Mouse (Mus musculus) cortical plate, adult 2 months (tissue): ENCODE measurements around the gene Capzb.

Source experiments
- CTCF ChIP-seq: fragments of 200-500 bp; IDR thresholded peaks from 2 replicates; pipeline ENCODE4 v1.5.1; 2011; ENCODE audit warnings: mild to moderate bottlenecking, control low read depth, low read length; ENCODE audit not compliant: insufficient read depth; ENCODE audit errors: extremely low read depth
- POLR2A ChIP-seq: fragments of 200-500 bp; IDR thresholded peaks from 2 replicates; pipeline ENCODE4 v1.6.1; 2011; ENCODE audit warnings: mild to moderate bottlenecking, low read length, control low read depth; ENCODE audit not compliant: insufficient read depth; ENCODE audit errors: extremely low read depth

DNA sequence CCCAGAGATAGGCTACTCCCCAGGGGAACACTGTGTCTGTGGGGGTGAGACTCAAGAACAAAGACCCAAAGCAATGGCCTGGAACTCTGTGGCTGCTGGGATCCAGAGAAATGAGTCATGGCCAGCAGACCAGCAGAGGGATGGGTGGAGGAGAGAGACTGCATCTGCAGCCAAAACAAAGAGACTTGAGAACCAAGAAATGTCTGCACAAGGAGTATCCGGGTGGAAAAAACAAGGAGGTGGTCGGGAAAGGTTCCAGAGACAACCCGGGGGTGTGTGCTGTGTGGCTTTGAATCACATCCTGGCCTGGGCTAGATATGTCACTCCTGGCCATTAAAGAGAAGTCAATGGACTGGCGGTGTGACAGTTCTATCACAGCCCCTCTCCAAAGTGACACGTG lies 45.9 kb upstream of the Capzb start:
- no peak for TF ChIP-seq CTCF
- TF ChIP-seq POLR2A: no peak
